Mouse (Mus musculus) liver, embryonic 14.5 days (tissue): ENCODE measurements around the gene Perp.

Experiments
- CTCF ChIP-seq: IDR thresholded peaks from 2 replicates; pipeline ENCODE4 v1.5.1; 2016; ENCODE audit warnings: antibody characterized with exemption, low read depth, control low read depth
- EP300 ChIP-seq: IDR thresholded peaks from 2 replicates; pipeline ENCODE4 v1.6.1; 2016; ENCODE audit warnings: antibody characterized with exemption, low read depth

GRCm38 (mm10) chr10:18850177-18850576 lies 5.4 kb downstream of the Perp start:
- TF ChIP-seq CTCF (no peak), EP300 (no peak)
